ENCODE assay signal across 22 mouse cellular contexts in the genomic region with DNA sequence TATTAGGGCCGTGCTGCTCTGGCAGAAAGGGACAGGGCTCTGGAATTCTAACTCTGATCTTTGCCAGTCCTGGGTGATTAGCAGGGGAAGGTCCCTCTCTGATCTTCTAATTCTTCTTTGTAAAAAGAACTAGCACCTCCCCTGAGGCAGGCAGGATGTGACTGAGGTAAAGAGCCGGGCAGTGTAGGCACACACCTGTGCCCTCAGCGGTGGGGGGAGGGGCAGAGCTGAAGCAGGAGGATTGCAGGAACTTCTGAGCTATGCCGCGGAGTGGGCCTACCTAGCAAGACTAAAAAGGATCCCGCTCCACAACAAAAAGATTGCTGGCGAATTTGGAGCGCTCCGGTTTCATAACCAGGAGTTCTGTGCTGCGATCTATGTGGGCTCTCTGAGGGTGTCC. TPM values are rescaled to one million over a fixed set of nuclear protein-coding genes. Genes with fewer than 3 reads are reported as not detected.
DNase-seq lines count a peak whose midpoint lies in the region; ATAC-seq and TF ChIP-seq lines count a peak whose summit lies in the region.
"Had no signal": no experiment of that assay in that cellular context is flagged by ENCODE, and none has a peak within 500 bp of the region (broad histone marks: within the 10 kb centered on the region; RNA-seq: fewer than 3 reads in every experiment).

No protein-coding gene starts in this region.

- no peak for TF ChIP-seq EP300 in liver, postnatal 0 days (IDR thresholded peaks at IDR 0.05; ENCODE audit: low read depth)

- H3K4me1 ChIP-seq in heart, embryonic 16.5 days (ENCODE audit: control insufficient read depth, insufficient read depth, low read length): 0 out of 2 replicates have a peak, but pooled peaks cover 4% of the 10 kb centered on the region
- peaks cover 35% of the 10 kb centered on the region for H3K4me1 ChIP-seq in E14TG2a.4 (replicated peaks; ENCODE audit: low read depth, low read length)
- peaks cover 9% of the 10 kb centered on the region for H3K4me1 ChIP-seq in intestine, embryonic 16.5 days (ENCODE audit: control insufficient read depth, insufficient read depth, low read length)
- no peaks in the 10 kb centered on the region for H3K4me1 ChIP-seq in liver, postnatal 0 days (ENCODE audit: insufficient read depth)
- H3K4me1 ChIP-seq: megakaryocyte, embryonic 14.5 days had no signal

- H3K27ac ChIP-seq in heart, embryonic 16.5 days (ENCODE audit: low read length): no peak overlapping the region
- H3K27ac ChIP-seq in intestine, embryonic 16.5 days (ENCODE audit: low read length): peak overlapping the region; percentile 7; the same call in 1 of the 2 replicates
- no peak overlapping the region for H3K27ac ChIP-seq in liver, postnatal 0 days (ENCODE audit: low read depth)
- H3K27ac ChIP-seq: hindbrain, embryonic 14.5 days; liver, embryonic 15.5 days had no signal

- H3K9me3 ChIP-seq in heart, embryonic 16.5 days (replicated peaks; ENCODE audit: control insufficient read depth, low read length): no peaks in the 10 kb centered on the region
- no peaks in the 10 kb centered on the region for H3K9me3 ChIP-seq in E14TG2a.4 (ENCODE audit: low read length)
- H3K9me3 ChIP-seq in intestine, embryonic 16.5 days (ENCODE audit: control insufficient read depth, low read length): no peaks in the 10 kb centered on the region
- no peaks in the 10 kb centered on the region for H3K9me3 ChIP-seq in liver, postnatal 0 days (ENCODE audit: low read length)
- H3K9me3 ChIP-seq: liver, embryonic 15.5 days had no signal

- no peaks in the 10 kb centered on the region for H3K36me3 ChIP-seq in heart, embryonic 16.5 days (ENCODE audit: control insufficient read depth, insufficient read depth)
- H3K36me3 ChIP-seq in E14TG2a.4 (ENCODE audit: insufficient read depth, low read length): no peaks in the 10 kb centered on the region
- H3K36me3 ChIP-seq in intestine, embryonic 16.5 days (ENCODE audit: control insufficient read depth, insufficient read depth, low read length): no peaks in the 10 kb centered on the region
- no peaks in the 10 kb centered on the region for H3K36me3 ChIP-seq in liver, postnatal 0 days (replicated peaks; ENCODE audit: insufficient read depth, low read length)
- H3K36me3 ChIP-seq: liver, embryonic 15.5 days had no signal

- no peak for TF ChIP-seq CTCF in E14TG2a.4 (conservative IDR thresholded peaks at IDR 0.05; ENCODE audit: low read length)
- TF ChIP-seq CTCF in liver, postnatal 0 days (IDR thresholded peaks at IDR 0.05; ENCODE audit: low read depth): no peak

- H3K27me3 ChIP-seq in heart, embryonic 16.5 days (ENCODE audit: control insufficient read depth, insufficient read depth, low read length): no peaks in the 10 kb centered on the region
- 0 out of 2 replicates have a peak, but pooled peaks cover 6% of the 10 kb centered on the region for H3K27me3 ChIP-seq in E14TG2a.4 (ENCODE audit: insufficient read depth, low read length)
- no peaks in the 10 kb centered on the region for H3K27me3 ChIP-seq in intestine, embryonic 16.5 days (replicated peaks; ENCODE audit: control insufficient read depth, insufficient read depth, low read length)
- H3K27me3 ChIP-seq in liver, postnatal 0 days (ENCODE audit: insufficient read depth, low read length): no peaks in the 10 kb centered on the region
- H3K27me3 ChIP-seq: liver, embryonic 15.5 days had no signal

- intact Hi-C loops in heart, postnatal 36 days (cut with DNase I): no loop called here
- intact Hi-C loops in left cerebral cortex, postnatal 4 days (cut with DNase I): no loop called here

- no peak overlapping the region for H3K4me2 ChIP-seq in heart, embryonic 16.5 days (ENCODE audit: low read depth, low read length)
- peak overlapping the region; percentile 31; the same call in 1 of the 2 replicates for H3K4me2 ChIP-seq in intestine, embryonic 16.5 days (ENCODE audit: low read depth, low read length)
- no peak overlapping the region for H3K4me2 ChIP-seq in liver, postnatal 0 days (ENCODE audit: low read depth, low read length)
- H3K4me2 ChIP-seq: heart, embryonic 11.5 days; hindbrain, embryonic 14.5 days; liver, embryonic 15.5 days had no signal

- WGBS in heart, embryonic 16.5 days: 49% methylated on average over 10 of the region's 10 CpGs
- WGBS in intestine, embryonic 16.5 days: 54% methylated on average over 10 of the region's 10 CpGs
- WGBS in liver, postnatal 0 days (ENCODE audit: insufficient replicate concordance): 70% methylated on average over 10 of the region's 10 CpGs

- no peak overlapping the region for H3K4me3 ChIP-seq in heart, embryonic 16.5 days (ENCODE audit: low read length)
- peak overlapping the region; percentile 61 for H3K4me3 ChIP-seq in E14TG2a.4 (replicated peaks; ENCODE audit: low read length)
- H3K4me3 ChIP-seq in intestine, embryonic 16.5 days (ENCODE audit: low read length): peak overlapping the region; percentile 7
- H3K4me3 ChIP-seq in liver, postnatal 0 days (ENCODE audit: low read depth, low read length): no peak overlapping the region
- H3K4me3 ChIP-seq: liver, embryonic 15.5 days; megakaryocyte, embryonic 14.5 days had no signal

- H3K9ac ChIP-seq in heart, embryonic 16.5 days (ENCODE audit: low read length): no peak overlapping the region
- 0 out of 2 replicates have a peak overlapping the region, but pooled peaks have one; percentile 36 for H3K9ac ChIP-seq in intestine, embryonic 16.5 days (ENCODE audit: low read depth, low read length)
- no peak overlapping the region for H3K9ac ChIP-seq in liver, postnatal 0 days (replicated peaks)
- H3K9ac ChIP-seq: hindbrain, embryonic 14.5 days; liver, embryonic 15.5 days had no signal

- no peak for DNase-seq in heart, postnatal 36 days
- peak; percentile 94 to 97 for DNase-seq in thymus, postnatal 10 days (ENCODE audit: low spot score in 2 of 2)
- no peak for DNase-seq in left cerebral cortex, adult 11 months (ENCODE audit: low spot score)
- DNase-seq in left cerebral cortex, postnatal 4 days: no peak
- DNase-seq in liver, postnatal 0 days: no peak
- DNase-seq: B cell, adult 2 months; cerebellum, adult 2 months had no signal

- ATAC-seq in heart, embryonic 16.5 days (replicated peaks; ENCODE audit: extremely low read depth, insufficient read depth, low FRiP score): 0 out of 2 replicates have a peak, but pooled peaks have one; percentile 58
- no peak for ATAC-seq in intestine, embryonic 16.5 days
- ATAC-seq in liver, postnatal 0 days: no peak
- ATAC-seq: forebrain, embryonic 14.5 days had no signal

RNA-seq across cellular contexts. Expression of a gene that starts 0.6 kb away (rescaled TPM):
- polyA plus RNA-seq in heart, embryonic 16.5 days (2015; fragmentation: Nextera tagmentation; extraction: Ambion mirVana): 1.8 and 2.2 TPM in 2 replicates
- 1 to 10 TPM; 1.4 TPM for total RNA-seq in heart, postnatal 36 days (2021)
- 14.7 and 19.1 TPM in 2 replicates for polyA plus RNA-seq in intestine, embryonic 16.5 days (2015; fragmentation: Nextera tagmentation; extraction: Ambion mirVana)
- not detected for total RNA-seq in left cerebral cortex, postnatal 4 days (2021)
- 0.69 and 0.89 TPM in 2 replicates for polyA plus RNA-seq in liver, postnatal 0 days (2015; fragmentation: Nextera tagmentation; extraction: Ambion mirVana)
- total RNA-seq: adrenal gland, adult 18-20 months; gastrocnemius, adult 8-10 months; layer of hippocampus, postnatal 10 days had no signal
- polyA plus RNA-seq: cerebellum, adult 2 months; forebrain, embryonic 14.5 days; hindbrain, embryonic 14.5 days had no signal

RNA-seq across cellular contexts. Expression of a gene that starts 15.2 kb away (rescaled TPM):
- 0.11 TPM in 1 of 2 replicates, not detected in the other for polyA plus RNA-seq in heart, embryonic 16.5 days (2015; fragmentation: Nextera tagmentation; extraction: Ambion mirVana)
- total RNA-seq in heart, postnatal 36 days (2021): not detected
- 3.5 and 6.5 TPM in 2 replicates for polyA plus RNA-seq in intestine, embryonic 16.5 days (2015; fragmentation: Nextera tagmentation; extraction: Ambion mirVana)
- not detected for total RNA-seq in left cerebral cortex, postnatal 4 days (2021)
- not detected in 2 replicates for polyA plus RNA-seq in liver, postnatal 0 days (2015; fragmentation: Nextera tagmentation; extraction: Ambion mirVana)
- total RNA-seq: adrenal gland, adult 18-20 months; gastrocnemius, adult 8-10 months; layer of hippocampus, postnatal 10 days; neutrophil, adult 5-6 weeks had no signal
- polyA plus RNA-seq: cerebellum, adult 2 months; forebrain, embryonic 14.5 days; heart, embryonic 11.5 days; hindbrain, embryonic 14.5 days; kidney, embryonic 16.5 days; limb, embryonic 11.5 days; liver, embryonic 15.5 days; urinary bladder, adult 2 months had no signal

RNA-seq across cellular contexts. Expression of a gene that starts 29.0 kb away (rescaled TPM):
- 17.6 and 19.0 TPM in 2 replicates for polyA plus RNA-seq in heart, embryonic 16.5 days (2015; fragmentation: Nextera tagmentation; extraction: Ambion mirVana)
- 10 to 100 TPM; 19.8 to 25.0 TPM for total RNA-seq in heart, postnatal 36 days (2021)
- 13.9 and 16.5 TPM in 2 replicates for polyA plus RNA-seq in intestine, embryonic 16.5 days (2015; fragmentation: Nextera tagmentation; extraction: Ambion mirVana)
- total RNA-seq in left cerebral cortex, postnatal 4 days (2021): 10 to 100 TPM; 14.6 to 18.8 TPM
- 2.2 and 3.0 TPM in 2 replicates for polyA plus RNA-seq in liver, postnatal 0 days (2015; fragmentation: Nextera tagmentation; extraction: Ambion mirVana)

RNA-seq across cellular contexts. Expression of a gene that starts 41.3 kb away (rescaled TPM):
- 0.04 TPM in 1 of 2 replicates, not detected in the other for polyA plus RNA-seq in heart, embryonic 16.5 days (2015; fragmentation: Nextera tagmentation; extraction: Ambion mirVana)
- not detected for total RNA-seq in heart, postnatal 36 days (2021)
- 0.75 and 0.76 TPM in 2 replicates for polyA plus RNA-seq in intestine, embryonic 16.5 days (2015; fragmentation: Nextera tagmentation; extraction: Ambion mirVana)
- not detected for total RNA-seq in left cerebral cortex, postnatal 4 days (2021)
- polyA plus RNA-seq in liver, postnatal 0 days (2015; fragmentation: Nextera tagmentation; extraction: Ambion mirVana): not detected in 2 replicates
- total RNA-seq: adrenal gland, adult 18-20 months; gastrocnemius, adult 8-10 months; layer of hippocampus, postnatal 10 days; neutrophil, adult 5-6 weeks had no signal
- polyA plus RNA-seq: cerebellum, adult 2 months; forebrain, embryonic 14.5 days; heart, embryonic 11.5 days; hindbrain, embryonic 14.5 days; kidney, embryonic 16.5 days; liver, embryonic 15.5 days; urinary bladder, adult 2 months had no signal

Comparison
In these comparisons a context has a peak if more than half of its experiments do, and no peak if none do; other contexts are left out.
1. H3K4me3 ChIP-seq: peak in E14TG2a.4 (single experiment) and intestine, embryonic 16.5 days (single experiment); none in heart, embryonic 16.5 days (single experiment) and liver, postnatal 0 days (single experiment).
2. DNase-seq: peak in thymus, postnatal 10 days (2 of 2); none in heart, postnatal 36 days (0 of 2), left cerebral cortex, adult 11 months (single experiment), left cerebral cortex, postnatal 4 days (single experiment) and liver, postnatal 0 days (single experiment).